Mouse (Mus musculus) inflammation-experienced regulatory T-cells (primary cell): Measurements from ENCODE around the gene Cideb. TPM values are rescaled to one million over a fixed set of nuclear protein-coding genes. Genes with fewer than 3 reads are reported as not detected.

Source experiments
- polyA plus RNA-seq, 2 experiments: library from polyadenylated mRNA; unstranded; fragments of 100-300 nt; shearing (Covaris generic); gene quantifications; one replicate each; pipeline ENCODE4 v1.2.1; 2017

The Cideb gene
- not detected for polyA plus RNA-seq

GRCm38 (mm10) chr14:55758363-55758784 lies at the start of gene Cideb:
Gene Cideb, minus strand, starts transcription at chr14:55758458.

GRCm38 (mm10) chr14:55788256-55789050 lies 30.2 kb upstream of the Cideb start, which contains the start of gene Ripk3:
Gene Ripk3, minus strand, starts transcription at chr14:55788865.

GRCm38 (mm10) chr14:55783958-55784235 lies 25.6 kb upstream of the Cideb start, which contains the start of gene Adcy4:
Gene Adcy4, minus strand, starts transcription at chr14:55784095.

GRCm38 (mm10) chr14:55765696-55766095 lies 7.4 kb upstream of the Cideb start, which contains the start of gene Ltb4r1:
Gene Ltb4r1, plus strand, starts transcription at chr14:55765962.

GRCm38 (mm10) chr14:55761163-55761562 lies 2.9 kb upstream of the Cideb start, which contains the start of gene Ltb4r2:
Gene Ltb4r2, plus strand, starts transcription at chr14:55761428.

GRCm38 (mm10) chr14:55745180-55745860 lies 12.9 kb downstream of the Cideb start, which contains the start of the genes Dhrs1 and Nop9:
Gene Dhrs1, minus strand, starts transcription at chr14:55745690.
Gene Nop9, plus strand, starts transcription at chr14:55745693.

GRCm38 (mm10) chr14:55721700-55722437 lies 36.4 kb downstream of the Cideb start, which contains the start of gene Rabggta:
Gene Rabggta, minus strand, starts transcription at chr14:55722263.

GRCm38 (mm10) chr14:55713729-55714122 lies 44.5 kb downstream of the Cideb start, which contains the start of gene Tgm1:
Gene Tgm1, minus strand, starts transcription at chr14:55713926.

Other genes starting within 250 kb of the Cideb start
- 1 to 10 TPM in 1 of 2 experiments, under 1 TPM in 1; 0.18 to 1.1 TPM for gene Cpne6, start 248.0 kb downstream of the Cideb start, polyA plus RNA-seq
- 1 to 10 TPM in 1 of 2 experiments, under 1 TPM in 1; 0.36 to 1.6 TPM for gene Nrl, start 233.5 kb downstream of the Cideb start, polyA plus RNA-seq
- gene Pck2, start 218.2 kb downstream of the Cideb start, polyA plus RNA-seq: 10 to 100 TPM; 21.5 to 51.6 TPM
- gene Dcaf11, start 198.5 kb downstream of the Cideb start, polyA plus RNA-seq: 100 to 1,000 TPM; 141 to 145 TPM
- gene A730061H03Rik, start 198.1 kb downstream of the Cideb start, polyA plus RNA-seq: 1 to 10 TPM; 4.4 to 6.9 TPM
- gene Fitm1, start 182.8 kb downstream of the Cideb start, polyA plus RNA-seq: not detected
- gene Psme1, start 180.3 kb downstream of the Cideb start, polyA plus RNA-seq: 1,000 to 10,000 TPM; 1,004 to 1,125 TPM
- 10 to 100 TPM; 32.7 to 34.1 TPM for gene Emc9, start 173.2 kb downstream of the Cideb start, polyA plus RNA-seq
- 100 to 1,000 TPM; 686 to 830 TPM for gene Psme2, start 167.3 kb downstream of the Cideb start, polyA plus RNA-seq
- gene Rnf31, start 166.8 kb downstream of the Cideb start, polyA plus RNA-seq: 10 to 100 TPM; 61.0 to 75.2 TPM
- gene Irf9, start 154.9 kb downstream of the Cideb start, polyA plus RNA-seq: 100 to 1,000 TPM; 149 to 175 TPM
- 10 to 100 TPM in 1 of 2 experiments, 1 to 10 TPM in 1; 2.7 to 16.9 TPM for gene Rec8, start 140.4 kb downstream of the Cideb start, polyA plus RNA-seq
- 10 to 100 TPM; 50.2 to 65.2 TPM for gene Ipo4, start 122.5 kb downstream of the Cideb start, polyA plus RNA-seq
- 1 to 10 TPM; 1.4 to 3.0 TPM for gene Gm49378, start 120.6 kb downstream of the Cideb start, polyA plus RNA-seq
- 10 to 100 TPM; 73.1 to 82.7 TPM for gene Tm9sf1, start 114.7 kb downstream of the Cideb start, polyA plus RNA-seq
- gene Tssk4, start 108.3 kb downstream of the Cideb start, polyA plus RNA-seq: 1 to 10 TPM; 1.4 to 2.1 TPM
- 100 to 1,000 TPM in 1 of 2 experiments, 10 to 100 TPM in 1; 97.3 to 101 TPM for gene Mdp1, start 98.0 kb downstream of the Cideb start, polyA plus RNA-seq
- gene Gmpr2, start 86.5 kb downstream of the Cideb start, polyA plus RNA-seq: 10 to 100 TPM; 41.6 to 61.3 TPM
- gene Nedd8, start 86.3 kb downstream of the Cideb start, polyA plus RNA-seq: 100 to 1,000 TPM; 358 to 380 TPM
- gene Tinf2, start 76.6 kb downstream of the Cideb start, polyA plus RNA-seq: 10 to 100 TPM; 57.8 to 66.2 TPM
- gene Tgm1, start 44.5 kb downstream of the Cideb start, polyA plus RNA-seq: under 1 TPM; 0.14 to 0.76 TPM
- gene Rabggta, start 36.2 kb downstream of the Cideb start, polyA plus RNA-seq: 10 to 100 TPM; 54.5 to 89.6 TPM
- 10 to 100 TPM; 21.9 to 45.9 TPM for gene Dhrs1, start 12.8 kb downstream of the Cideb start, polyA plus RNA-seq
- gene Nop9, start 12.8 kb downstream of the Cideb start, polyA plus RNA-seq: 10 to 100 TPM; 45.0 to 53.1 TPM
- gene Ltb4r2, start 3.0 kb upstream of the Cideb start, polyA plus RNA-seq: 1 to 10 TPM in 1 of 2 experiments, under 1 TPM in 1; 0.35 to 1.1 TPM
- 10 to 100 TPM in 1 of 2 experiments, 1 to 10 TPM in 1; 1.2 to 10.9 TPM for gene Ltb4r1, start 7.5 kb upstream of the Cideb start, polyA plus RNA-seq
- gene Adcy4, start 25.6 kb upstream of the Cideb start, polyA plus RNA-seq: under 1 TPM; 0.04 to 0.45 TPM
- gene Ripk3, start 30.4 kb upstream of the Cideb start, polyA plus RNA-seq: 10 to 100 TPM; 62.4 to 75.6 TPM
- gene Nfatc4, start 64.7 kb upstream of the Cideb start, polyA plus RNA-seq: 1 to 10 TPM in 1 of 2 experiments, not detected in 1; 1.6 TPM
- gene Nynrin, start 95.6 kb upstream of the Cideb start, polyA plus RNA-seq: 1 to 10 TPM in 1 of 2 experiments, under 1 TPM in 1; 0.22 to 1.5 TPM
- under 1 TPM; 0.33 to 0.48 TPM for gene Cbln3, start 125.9 kb upstream of the Cideb start, polyA plus RNA-seq
- 10 to 100 TPM; 67.6 to 78.9 TPM for gene Khnyn, start 126.5 kb upstream of the Cideb start, polyA plus RNA-seq
- 10 to 100 TPM; 72.3 to 79.5 TPM for gene Sdr39u1, start 141.8 kb upstream of the Cideb start, polyA plus RNA-seq
- not detected for gene Cma1, start 186.2 kb upstream of the Cideb start, polyA plus RNA-seq
- not detected for gene Cma2, start 192.5 kb upstream of the Cideb start, polyA plus RNA-seq